Mouse (Mus musculus) embryonic facial prominence, embryonic 11.5 days (tissue): ENCODE results near the gene Dync2li1. TPM values are rescaled to one million over a fixed set of nuclear protein-coding genes. Genes with fewer than 3 reads are reported as not detected.

ENCODE experiments used
- ATAC-seq: fragments of 200-750 bp; cut with Nextera tagmentation; replicated peaks from 2 replicates; pipeline ENCODE4 v1.8.0; 2017; ENCODE audit warnings: low read depth; ENCODE audit not compliant: insufficient number of reproducible peaks, low FRiP score, low TSS enrichment
- DNase-seq: peaks from one replicate; pipeline ENCODE4 v3.0.0-alpha.2; 2015; ENCODE audit warnings: low spot score
- H3K27ac ChIP-seq: fragments of 300-500 bp; sonication (generic); replicated peaks from 2 replicates; pipeline ENCODE4 v1.5.1; 2014; ENCODE audit warnings: mild to moderate bottlenecking, low read depth, low read length, control low read depth
- H3K27me3 ChIP-seq: fragments of 300-500 bp; sonication (generic); 2 replicates; pipeline ENCODE4 v1.6.1; 2014; ENCODE audit warnings: mild to moderate bottlenecking, low read length, moderate library complexity, mixed read lengths; ENCODE audit not compliant: control insufficient read depth, insufficient read depth
- H3K36me3 ChIP-seq: fragments of 300-500 bp; sonication (generic); replicated peaks from 2 replicates; pipeline ENCODE4 v1.6.1; 2014; ENCODE audit warnings: low read depth, mild to moderate bottlenecking, low read length, moderate library complexity, mixed read lengths; ENCODE audit not compliant: control insufficient read depth, insufficient read depth
- H3K4me1 ChIP-seq: fragments of 300-500 bp; sonication (generic); 2 replicates; pipeline ENCODE4 v1.6.1; 2014; ENCODE audit warnings: low read length, mixed read lengths; ENCODE audit not compliant: control insufficient read depth, insufficient read depth
- H3K4me2 ChIP-seq: fragments of 300-500 bp; sonication (generic); 2 replicates; pipeline ENCODE4 v1.6.1; 2014; ENCODE audit warnings: low read depth, mild to moderate bottlenecking, control low read depth, low read length, moderate library complexity
- H3K4me3 ChIP-seq: fragments of 300-500 bp; sonication (generic); 2 replicates; pipeline ENCODE4 v1.5.1; 2014; ENCODE audit warnings: low read depth, low read length, control low read depth
- H3K9ac ChIP-seq: fragments of 300-500 bp; sonication (generic); replicated peaks from 2 replicates; pipeline ENCODE4 v1.6.1; 2014; ENCODE audit warnings: mild to moderate bottlenecking, control low read depth, low read length
- H3K9me3 ChIP-seq: fragments of 300-500 bp; sonication (generic); replicated peaks from 2 replicates; pipeline ENCODE4 v1.6.1; 2016; ENCODE audit warnings: mild to moderate bottlenecking, low read length, inconsistent platforms, mixed read lengths; ENCODE audit not compliant: control insufficient read depth
- WGBS: fragments of 180-500 bp; shearing (Covaris S2); extraction: QIAGEN DNeasy Blood & Tissue Kit; methylation state at CpG from one replicate; pipeline ENCODE4 v1.1.7; 2014; 5-methylcytosine and 5-hydroxymethylcytosine counted together
- polyA plus RNA-seq: library from polyadenylated mRNA; unstranded; fragments of >200 nt; fragmentation: Nextera tagmentation; extraction: Ambion mirVana; gene quantifications from 2 replicates; pipeline ENCODE4 v1.2.1, GENCODE M21; 2014

The Dync2li1 gene
- polyA plus RNA-seq, 1 experiment from 2014 or later: 48.0 TPM

- DNase-seq (no peak), ATAC-seq (no peak)
- no peak overlapping the region for H3K4me2 ChIP-seq
- no peaks in the 10 kb centered on the region for H3K4me1 ChIP-seq
- H3K27ac ChIP-seq: no peak overlapping the region
- no peaks in the 10 kb centered on the region for H3K9me3 ChIP-seq
- H3K4me3 ChIP-seq: no peak overlapping the region
- H3K36me3 ChIP-seq: no peaks in the 10 kb centered on the region
- H3K9ac ChIP-seq: no peak overlapping the region
- 91% methylated on average over 5 of the region's 5 CpGs for WGBS
- no peaks in the 10 kb centered on the region for H3K27me3 ChIP-seq
Observed at GRCm38 (mm10) chr17:84601805-84602204, 24.5 kb upstream of the Dync2li1 start.

DNA sequence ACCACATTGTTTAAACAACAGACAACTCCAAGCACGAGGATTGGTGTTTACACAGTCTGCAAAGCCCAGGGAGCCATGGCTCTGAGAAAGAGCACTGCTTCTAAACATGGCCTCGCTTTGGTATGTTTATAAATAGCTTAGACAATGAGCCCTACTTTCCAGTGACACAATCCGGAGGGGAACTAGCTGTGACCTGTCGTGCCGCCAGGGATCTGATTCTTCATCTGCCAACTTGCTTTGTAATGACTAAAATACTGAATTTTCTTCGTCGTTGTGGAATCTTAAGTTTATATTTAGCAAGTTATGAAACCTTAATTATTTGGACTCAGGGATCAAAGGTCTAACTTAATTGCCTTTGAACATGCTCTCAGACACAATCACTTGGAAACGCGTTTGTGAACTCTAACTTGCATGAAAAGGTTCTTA lies 23.1 kb upstream of the Dync2li1 start:
- H3K9ac ChIP-seq: no peak overlapping the region
- ATAC-seq: no peak
- 68% methylated on average over 9 of the region's 9 CpGs for WGBS

DNA sequence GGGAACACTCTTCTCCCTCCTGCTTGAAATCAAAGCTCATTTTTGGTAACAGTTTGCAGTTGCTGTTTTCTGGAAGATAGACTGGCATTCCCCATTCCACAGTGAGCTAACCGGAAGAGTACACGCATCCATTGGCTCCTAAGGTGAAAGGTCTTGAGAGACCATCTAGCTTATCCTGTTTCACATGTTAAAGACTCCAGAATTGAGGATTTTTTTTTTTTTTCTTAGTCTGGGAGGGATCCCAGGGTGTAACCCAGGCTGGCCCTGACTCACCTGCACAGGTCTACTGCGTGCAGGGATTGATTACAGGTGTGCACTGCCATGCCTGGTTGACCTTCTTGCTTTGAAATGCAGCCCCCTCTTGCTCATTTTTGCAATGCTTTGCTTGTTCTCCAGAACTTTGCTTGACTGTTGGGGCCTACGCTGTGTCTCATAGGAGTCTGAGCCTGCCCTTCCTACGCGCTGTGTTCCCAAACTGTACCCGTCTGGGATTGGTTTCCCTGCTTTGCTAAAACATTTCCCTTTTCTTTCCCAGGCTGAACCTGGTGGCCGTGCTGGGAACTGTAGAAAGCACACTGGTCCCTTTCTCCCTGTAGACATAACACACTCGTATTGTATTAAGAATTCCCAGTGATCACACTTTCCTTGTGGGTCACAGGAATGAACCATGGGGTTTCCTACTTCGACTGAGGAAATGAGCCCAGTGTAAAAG lies 22.4 kb upstream of the Dync2li1 start:
- Histone ChIP-seq H3K4me1 (no peaks in the 10 kb centered on the region), H3K36me3 (no peaks in the 10 kb centered on the region), H3K4me3 (no peak overlapping the region), H3K27me3 (no peaks in the 10 kb centered on the region), H3K9ac (no peak overlapping the region), H3K27ac (no peak overlapping the region), H3K4me2 (no peak overlapping the region), H3K9me3 (no peaks in the 10 kb centered on the region)
- DNase-seq (no peak), ATAC-seq (no peak)
- WGBS: 88% methylated on average over 10 of the region's 10 CpGs

More for the DNA sequence above, 23.1 kb upstream of the Dync2li1 start:
- Histone ChIP-seq H3K4me3 (no peak overlapping the region), H3K36me3 (no peaks in the 10 kb centered on the region), H3K4me1 (no peaks in the 10 kb centered on the region), H3K9me3 (no peaks in the 10 kb centered on the region), H3K27me3 (no peaks in the 10 kb centered on the region), H3K27ac (no peak overlapping the region), H3K4me2 (no peak overlapping the region)
- no peak for DNase-seq

- 51% methylated on average over 13 of the region's 13 CpGs for WGBS
- Histone ChIP-seq H3K4me2 (no peak overlapping the region), H3K4me1 (no peaks in the 10 kb centered on the region), H3K4me3 (no peak overlapping the region), H3K27me3 (no peaks in the 10 kb centered on the region), H3K27ac (no peak overlapping the region), H3K9ac (no peak overlapping the region), H3K9me3 (no peaks in the 10 kb centered on the region), H3K36me3 (no peaks in the 10 kb centered on the region)
- DNase-seq (no peak), ATAC-seq (no peak)
Observed at GRCm38 (mm10) chr17:84606976-84607375, 19.3 kb upstream of the Dync2li1 start.

DNA sequence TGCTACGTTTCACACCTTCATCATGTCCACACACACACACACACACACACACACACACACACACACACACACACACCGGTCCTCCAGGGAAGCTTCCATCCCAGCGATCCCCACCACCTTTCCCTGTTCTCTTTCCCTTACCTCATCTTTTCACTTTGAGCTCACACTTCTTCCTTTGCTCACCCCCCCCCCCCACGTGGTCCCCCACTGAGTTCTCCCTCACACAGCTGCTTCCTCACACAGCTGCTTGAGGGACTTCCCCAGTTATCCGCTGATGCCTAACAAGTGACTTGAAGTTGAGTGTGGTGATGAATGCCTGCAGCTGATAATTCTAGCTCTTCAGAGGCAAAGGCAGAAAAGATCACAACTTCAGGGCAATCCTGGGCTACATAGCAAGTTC lies 18.7 kb upstream of the Dync2li1 start:
- Histone ChIP-seq H3K9ac (no peak overlapping the region), H3K27ac (no peak overlapping the region), H3K27me3 (no peaks in the 10 kb centered on the region), H3K4me1 (no peaks in the 10 kb centered on the region), H3K4me3 (no peak overlapping the region), H3K9me3 (no peaks in the 10 kb centered on the region), H3K36me3 (no peaks in the 10 kb centered on the region), H3K4me2 (no peak overlapping the region)
- no peak for DNase-seq
- no peak for ATAC-seq
- 68% methylated on average over 5 of the region's 5 CpGs for WGBS

DNA sequence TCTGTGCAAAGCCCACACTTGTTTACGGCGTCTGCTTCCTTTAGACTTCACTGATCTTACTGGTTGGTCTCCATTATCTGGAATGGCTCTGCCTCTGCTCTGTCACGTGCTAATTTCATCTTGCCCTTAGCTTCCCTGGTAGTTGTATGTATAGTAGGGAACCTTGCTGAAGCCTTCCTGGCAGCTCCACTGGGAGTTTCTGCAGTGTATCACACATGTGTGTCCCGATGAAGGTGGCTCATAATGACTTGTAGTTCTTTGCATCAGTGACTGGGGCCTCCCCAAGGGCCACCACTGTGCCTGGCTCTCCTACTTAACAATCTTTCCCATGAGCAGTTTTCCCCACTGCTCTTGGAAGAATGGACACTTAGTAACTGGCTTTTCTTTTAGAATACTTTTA lies 17.7 kb upstream of the Dync2li1 start:
- Histone ChIP-seq H3K4me3 (no peak overlapping the region), H3K9ac (no peak overlapping the region), H3K27me3 (no peaks in the 10 kb centered on the region), H3K4me2 (no peak overlapping the region), H3K4me1 (no peaks in the 10 kb centered on the region), H3K27ac (no peak overlapping the region), H3K9me3 (no peaks in the 10 kb centered on the region), H3K36me3 (no peaks in the 10 kb centered on the region; the same call in 1 of the 2 replicates)
- 79% methylated on average over 4 of the region's 4 CpGs for WGBS
- ATAC-seq: no peak
- DNase-seq: no peak

- Histone ChIP-seq H3K4me2 (no peak overlapping the region), H3K27ac (no peak overlapping the region), H3K4me1 (no peaks in the 10 kb centered on the region), H3K27me3 (no peaks in the 10 kb centered on the region), H3K36me3 (no peaks in the 10 kb centered on the region; the same call in 1 of the 2 replicates), H3K4me3 (no peak overlapping the region), H3K9me3 (no peaks in the 10 kb centered on the region), H3K9ac (no peak overlapping the region)
- 54% methylated on average over 9 of the region's 9 CpGs for whole genome bisulfite sequencing
- DNase-seq (peak; percentile 42), ATAC-seq (no peak)
Observed at GRCm38 (mm10) chr17:84611500-84611899, 14.8 kb upstream of the Dync2li1 start.

GRCm38 (mm10) chr17:84611971-84612370 lies 14.3 kb upstream of the Dync2li1 start:
- H3K9me3 ChIP-seq: no peaks in the 10 kb centered on the region
- ATAC-seq (no peak), DNase-seq (no peak)
- H3K27ac ChIP-seq: no peak overlapping the region
- no peak overlapping the region for H3K9ac ChIP-seq
- no peaks in the 10 kb centered on the region for H3K4me1 ChIP-seq
- H3K4me3 ChIP-seq: no peak overlapping the region
- 52% methylated on average over 7 of the region's 7 CpGs for WGBS
- no peaks in the 10 kb centered on the region; the same call in 1 of the 2 replicates for H3K36me3 ChIP-seq
- H3K27me3 ChIP-seq: no peaks in the 10 kb centered on the region
- H3K4me2 ChIP-seq: no peak overlapping the region
